Mouse (Mus musculus): ENCODE results near the gene Ndufa13. TPM values are rescaled to one million over a fixed set of nuclear protein-coding genes. Genes with fewer than 3 reads are reported as not detected.

Gene Ndufa13
- polyA plus RNA-seq, 1 experiment from 2014 or later = 194 TPM

DNA sequence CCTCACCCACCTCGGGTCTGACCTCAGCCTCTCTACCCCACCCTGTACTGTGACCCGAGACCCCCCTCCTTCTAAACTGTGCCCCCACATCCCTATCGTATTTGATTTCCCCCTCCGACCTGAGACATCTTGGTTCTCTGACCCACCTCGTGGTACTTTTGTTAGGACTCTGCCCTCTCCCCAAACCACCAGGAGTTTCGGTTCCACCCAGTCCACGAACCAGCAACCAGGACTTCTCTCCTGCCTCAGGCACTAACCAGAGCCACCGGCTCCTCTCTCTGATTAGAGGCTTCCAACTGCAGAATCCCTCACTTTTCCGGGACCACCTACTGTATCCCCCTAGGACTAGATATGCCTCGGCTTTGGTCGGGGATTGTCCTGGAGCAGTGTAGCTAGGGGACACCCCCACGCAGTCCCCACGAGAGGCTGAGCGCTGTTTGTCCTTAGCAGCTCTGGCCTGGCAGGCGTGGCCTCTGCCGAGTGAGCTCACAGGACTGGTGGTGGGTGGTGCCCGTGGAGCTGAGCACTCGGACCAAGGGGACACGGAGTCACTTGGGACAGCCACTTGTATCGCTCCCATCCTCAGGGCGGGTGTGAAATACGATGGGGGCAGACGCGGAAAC lies 14.0 kb downstream of the Ndufa13 start:
- ATAC-seq (ENCODE audit: low read depth) = no peak
- 8% methylated on average over 24 of the region's 24 CpGs for WGBS
- H3K4me1 ChIP-seq (ENCODE audit: control insufficient read depth, insufficient read depth, low read length) = peaks cover 13% of the 10 kb centered on the region

GRCm38 (mm10) chr8:69887289-69888243 lies 14.8 kb downstream of the Ndufa13 start, which contains the start of gene Cilp2:
Cilp2 (minus strand) TSS chr8:69887687.
- H3K4me3 ChIP-seq (ENCODE audit: low read depth, low read length) = peak within 1 kb of the TSS; percentile 22
- H3K4me1 ChIP-seq (ENCODE audit: control insufficient read depth, insufficient read depth, low read length) = peaks cover 13% of the 10 kb centered on the region
- ATAC-seq (ENCODE audit: low read depth) = 0 out of 2 replicates have a peak, but pooled peaks have one; percentile 7
- no peak within 1 kb of the TSS for H3K9ac ChIP-seq (replicated peaks; ENCODE audit: low read depth, low read length)
- no peaks in the 10 kb centered on the region for H3K36me3 ChIP-seq (ENCODE audit: control insufficient read depth, insufficient read depth, low read length)
- H3K27me3 ChIP-seq (ENCODE audit: control insufficient read depth, insufficient read depth, low read length) = peaks cover 66% of the 10 kb centered on the region
- whole genome bisulfite sequencing = 1% methylated on average over 49 of the region's 60 CpGs
- peak within 1 kb of the TSS; percentile 36 for H3K4me2 ChIP-seq (ENCODE audit: low read depth, low read length)
- H3K9me3 ChIP-seq (ENCODE audit: control insufficient read depth, low read length) = no peaks in the 10 kb centered on the region
- H3K27ac ChIP-seq (ENCODE audit: low read depth, low read length) = no peak within 1 kb of the TSS

More for the DNA sequence above, 14.0 kb downstream of the Ndufa13 start:
- Histone ChIP-seq H3K4me3 (ENCODE audit: low read depth, low read length) (peak overlapping the region; percentile 22; the same call in 1 of the 2 replicates), H3K36me3 (ENCODE audit: control insufficient read depth, insufficient read depth, low read length) (no peaks in the 10 kb centered on the region), H3K27ac (ENCODE audit: low read depth, low read length) (no peak overlapping the region), H3K27me3 (ENCODE audit: control insufficient read depth, insufficient read depth, low read length) (peaks cover 58% of the 10 kb centered on the region), H3K9ac (replicated peaks; ENCODE audit: low read depth, low read length) (no peak overlapping the region), H3K4me2 (ENCODE audit: low read depth, low read length) (peak overlapping the region; percentile 36; the same call in 1 of the 2 replicates), H3K9me3 (ENCODE audit: control insufficient read depth, low read length) (no peaks in the 10 kb centered on the region)

- Histone ChIP-seq H3K4me2 (ENCODE audit: low read depth, low read length) (no peak overlapping the region), H3K27me3 (ENCODE audit: control insufficient read depth, insufficient read depth, low read length) (peaks cover 94% of the 10 kb centered on the region), H3K27ac (ENCODE audit: low read depth, low read length) (no peak overlapping the region), H3K4me1 (ENCODE audit: control insufficient read depth, insufficient read depth, low read length) (peaks cover 15% of the 10 kb centered on the region), H3K9me3 (ENCODE audit: control insufficient read depth, low read length) (no peaks in the 10 kb centered on the region), H3K36me3 (ENCODE audit: control insufficient read depth, insufficient read depth, low read length) (no peaks in the 10 kb centered on the region), H3K9ac (replicated peaks; ENCODE audit: low read depth, low read length) (no peak overlapping the region), H3K4me3 (ENCODE audit: low read depth, low read length) (no peak overlapping the region)
- 54% methylated on average over 13 of the region's 13 CpGs for WGBS
- no peak for ATAC-seq (ENCODE audit: low read depth)
Observed at GRCm38 (mm10) chr8:69884141-69884540, 18.2 kb downstream of the Ndufa13 start.

DNA sequence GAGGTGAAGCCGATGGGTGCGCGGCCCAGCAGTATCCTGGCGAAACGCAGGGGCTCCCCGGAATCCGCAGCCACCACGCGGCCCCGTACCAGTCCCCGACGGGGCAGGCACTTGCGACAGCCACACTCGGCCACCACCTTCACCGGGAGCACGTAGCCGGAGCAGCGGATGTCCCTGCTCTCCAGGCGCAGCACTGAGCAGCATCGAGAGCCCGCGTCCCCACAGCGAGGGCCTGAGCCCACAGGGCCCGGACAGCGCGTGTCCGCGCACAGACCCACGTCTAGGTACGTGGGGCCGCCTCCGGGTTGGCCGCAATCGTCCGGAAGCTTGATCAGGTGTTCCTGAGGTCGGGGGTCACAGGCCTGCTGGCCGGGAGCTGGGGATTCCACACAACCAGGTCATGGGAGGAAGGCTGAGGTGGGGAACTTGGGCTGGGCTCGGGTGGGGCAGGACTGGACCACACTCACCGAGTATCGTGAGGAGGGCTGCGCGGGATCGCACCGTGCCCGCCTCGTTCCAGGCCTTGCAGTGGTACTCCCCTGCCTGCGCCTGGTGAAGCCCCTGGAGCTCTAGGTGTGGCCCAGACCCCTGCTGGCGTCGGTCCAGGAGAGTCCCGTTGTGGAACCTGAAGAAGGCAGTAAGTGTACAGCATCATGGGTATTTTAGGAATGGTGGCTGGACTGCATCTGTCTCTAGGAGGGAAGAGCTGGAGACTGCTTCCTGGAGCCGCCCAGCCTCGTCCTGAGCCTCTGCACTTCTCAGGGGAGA lies 19.3 kb downstream of the Ndufa13 start:
- peak; percentile 3 for ATAC-seq (ENCODE audit: low read depth)
- Histone ChIP-seq H3K9me3 (ENCODE audit: control insufficient read depth, low read length) (no peaks in the 10 kb centered on the region), H3K4me1 (ENCODE audit: control insufficient read depth, insufficient read depth, low read length) (peaks cover 9% of the 10 kb centered on the region), H3K4me3 (ENCODE audit: low read depth, low read length) (peak overlapping the region; percentile 37; the same call in 1 of the 2 replicates), H3K27me3 (ENCODE audit: control insufficient read depth, insufficient read depth, low read length) (peaks cover 83% of the 10 kb centered on the region), H3K4me2 (ENCODE audit: low read depth, low read length) (peak overlapping the region; percentile 49), H3K36me3 (ENCODE audit: control insufficient read depth, insufficient read depth, low read length) (no peaks in the 10 kb centered on the region), H3K27ac (ENCODE audit: low read depth, low read length) (no peak overlapping the region), H3K9ac (replicated peaks; ENCODE audit: low read depth, low read length) (no peak overlapping the region)
- 12% methylated on average over 49 of the region's 52 CpGs for WGBS

- Histone ChIP-seq H3K27ac (ENCODE audit: low read depth, low read length) (no peak overlapping the region), H3K9ac (replicated peaks; ENCODE audit: low read depth, low read length) (peak overlapping the region; percentile 7; the same call in 1 of the 2 replicates), H3K36me3 (ENCODE audit: control insufficient read depth, insufficient read depth, low read length) (no peaks in the 10 kb centered on the region), H3K9me3 (ENCODE audit: control insufficient read depth, low read length) (no peaks in the 10 kb centered on the region), H3K4me3 (ENCODE audit: low read depth, low read length) (peak overlapping the region; percentile 37), H3K4me2 (ENCODE audit: low read depth, low read length) (peak overlapping the region; percentile 49), H3K27me3 (ENCODE audit: control insufficient read depth, insufficient read depth, low read length) (peaks cover 75% of the 10 kb centered on the region), H3K4me1 (ENCODE audit: control insufficient read depth, insufficient read depth, low read length) (0 out of 2 replicates have a peak, but pooled peaks cover 2% of the 10 kb centered on the region)
- WGBS = 7% methylated on average over 96 of the region's 103 CpGs
- peak; percentile 73 for ATAC-seq (ENCODE audit: low read depth)
Observed at GRCm38 (mm10) chr8:69882021-69882756, 20.2 kb downstream of the Ndufa13 start.

GRCm38 (mm10) chr8:69881261-69881865 lies 21.0 kb downstream of the Ndufa13 start:
- WGBS = 14% methylated on average over 77 of the region's 79 CpGs
- peak; percentile 21 for ATAC-seq (ENCODE audit: low read depth)
- H3K36me3 ChIP-seq (ENCODE audit: control insufficient read depth, insufficient read depth, low read length) = no peaks in the 10 kb centered on the region

GRCm38 (mm10) chr8:69880841-69881240 lies 21.5 kb downstream of the Ndufa13 start:
- WGBS = 10% methylated on average over 37 of the region's 37 CpGs
- peak overlapping the region; percentile 37 for H3K4me3 ChIP-seq (ENCODE audit: low read depth, low read length)
- H3K27me3 ChIP-seq (ENCODE audit: control insufficient read depth, insufficient read depth, low read length) = peaks cover 67% of the 10 kb centered on the region
- H3K36me3 ChIP-seq (ENCODE audit: control insufficient read depth, insufficient read depth, low read length) = no peaks in the 10 kb centered on the region
- H3K27ac ChIP-seq (ENCODE audit: low read depth, low read length) = no peak overlapping the region
- no peak overlapping the region for H3K9ac ChIP-seq (replicated peaks; ENCODE audit: low read depth, low read length)
- no peaks in the 10 kb centered on the region for H3K9me3 ChIP-seq (ENCODE audit: control insufficient read depth, low read length)
- ATAC-seq (ENCODE audit: low read depth) = no peak
- peak overlapping the region; percentile 49 for H3K4me2 ChIP-seq (ENCODE audit: low read depth, low read length)
- 0 out of 2 replicates have a peak, but pooled peaks cover 2% of the 10 kb centered on the region for H3K4me1 ChIP-seq (ENCODE audit: control insufficient read depth, insufficient read depth, low read length)

More at GRCm38 (mm10) chr8:69881261-69881865, 21.0 kb downstream of the Ndufa13 start:
- Histone ChIP-seq H3K4me3 (ENCODE audit: low read depth, low read length) (peak overlapping the region; percentile 37), H3K27me3 (ENCODE audit: control insufficient read depth, insufficient read depth, low read length) (peaks cover 71% of the 10 kb centered on the region), H3K4me2 (ENCODE audit: low read depth, low read length) (peak overlapping the region; percentile 49), H3K9ac (replicated peaks; ENCODE audit: low read depth, low read length) (no peak overlapping the region; the same call in 1 of the 2 replicates), H3K9me3 (ENCODE audit: control insufficient read depth, low read length) (no peaks in the 10 kb centered on the region), H3K4me1 (ENCODE audit: control insufficient read depth, insufficient read depth, low read length) (0 out of 2 replicates have a peak, but pooled peaks cover 2% of the 10 kb centered on the region), H3K27ac (ENCODE audit: low read depth, low read length) (no peak overlapping the region)
